Mouse (Mus musculus) bone marrow macrophage, adult 2 months (primary cell): ENCODE measurements at regions not wholly inside any gene's neighbourhood (a gene's known extent, or its start where the extent isn't known, plus 50 kb on each side); places are given as distances from the start of the nearest gene placed in this dataset.
A peak's percentile ranks its signal among the peaks of the same experiment; 100 is the strongest.

Experiments used
- H3K27ac ChIP-seq: 2 replicates; pipeline ENCODE4 v1.5.1; 2012; ENCODE audit warnings: low read depth, low read length; ENCODE audit not compliant: insufficient read depth
- H3K4me1 ChIP-seq: 2 replicates; pipeline ENCODE4 v1.6.1; 2012; ENCODE audit warnings: low read length; ENCODE audit not compliant: control insufficient read depth, insufficient read depth
- H3K4me3 ChIP-seq: 2 replicates; pipeline ENCODE4 v1.5.1; 2012; ENCODE audit warnings: mild to moderate bottlenecking, low read length, moderate library complexity; ENCODE audit not compliant: insufficient read depth
- CTCF ChIP-seq: IDR thresholded peaks from 2 replicates; pipeline ENCODE4 v1.5.1; 2012; ENCODE audit warnings: low read depth, mild to moderate bottlenecking, low read length, moderate library complexity
- POLR2A ChIP-seq: IDR thresholded peaks from 2 replicates; pipeline ENCODE4 v1.6.1; 2012; ENCODE audit warnings: mild to moderate bottlenecking, low read depth, low read length, borderline replicate concordance

GRCm38 (mm10) chr6:82860485-82860884 lies 79.1 kb downstream of the Sema4f start:
- peaks cover 27% of the 10 kb centered on the region for H3K4me1 ChIP-seq
- TF ChIP-seq CTCF = no peak
- no peak for TF ChIP-seq POLR2A
- H3K4me3 ChIP-seq = no peak overlapping the region
- H3K27ac ChIP-seq = no peak overlapping the region

GRCm38 (mm10) chr6:82856218-82856617 lies 82.0 kb upstream of the Hk2 start:
- no peak for TF ChIP-seq CTCF
- no peak for TF ChIP-seq POLR2A
- peaks cover 17% of the 10 kb centered on the region for H3K4me1 ChIP-seq
- H3K27ac ChIP-seq = no peak overlapping the region
- no peak overlapping the region for H3K4me3 ChIP-seq

GRCm38 (mm10) chr6:82855401-82855800 lies 81.1 kb upstream of the Hk2 start:
- Histone ChIP-seq H3K4me1 (peaks cover 17% of the 10 kb centered on the region), H3K4me3 (no peak overlapping the region), H3K27ac (no peak overlapping the region)
- TF ChIP-seq POLR2A (no peak), CTCF (no peak)

GRCm38 (mm10) chr6:82854780-82855179 lies 80.5 kb upstream of the Hk2 start:
- H3K27ac ChIP-seq = no peak overlapping the region

DNA sequence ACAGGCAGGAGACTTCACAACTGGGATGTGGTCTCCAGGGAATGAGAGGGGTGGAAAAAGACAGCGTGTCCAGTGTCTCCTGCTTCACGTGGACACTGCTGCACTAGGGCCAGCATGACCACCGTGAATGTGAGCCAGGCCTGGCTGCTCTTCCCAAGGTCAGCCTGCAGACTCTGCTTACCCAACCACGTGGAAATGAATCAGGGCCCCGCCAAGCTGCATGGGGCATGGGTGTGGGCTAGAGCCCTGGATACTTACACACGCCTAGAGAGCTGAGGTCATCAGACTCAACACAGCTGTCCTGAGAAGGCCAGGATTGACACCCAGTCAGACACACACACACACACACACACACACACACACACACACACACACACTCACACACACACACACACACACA lies 80.1 kb upstream of the Hk2 start:
- TF ChIP-seq POLR2A (0 out of 2 replicates have a peak, but pooled peaks have one; percentile 36), CTCF (no peak)
- Histone ChIP-seq H3K4me3 (no peak overlapping the region), H3K27ac (peak overlapping the region; percentile 34; the same call in 1 of the 2 replicates), H3K4me1 (peaks cover 17% of the 10 kb centered on the region)

More at GRCm38 (mm10) chr6:82854780-82855179, 80.5 kb upstream of the Hk2 start:
- no peak for TF ChIP-seq CTCF
- no peak for TF ChIP-seq POLR2A
- H3K4me3 ChIP-seq = no peak overlapping the region
- H3K4me1 ChIP-seq = peaks cover 17% of the 10 kb centered on the region

GRCm38 (mm10) chr6:82853076-82853475 lies 78.8 kb upstream of the Hk2 start:
- TF ChIP-seq CTCF (no peak), POLR2A (no peak)
- no peak overlapping the region for H3K4me3 ChIP-seq
- H3K27ac ChIP-seq = no peak overlapping the region
- peaks cover 17% of the 10 kb centered on the region for H3K4me1 ChIP-seq

- no peak overlapping the region for H3K4me3 ChIP-seq
- no peak overlapping the region for H3K27ac ChIP-seq
- H3K4me1 ChIP-seq = peaks cover 21% of the 10 kb centered on the region
- no peak for TF ChIP-seq CTCF
- no peak for TF ChIP-seq POLR2A
These were observed 76.3 kb upstream of the Hk2 start for GRCm38 (mm10) chr6:82850556-82850955.

DNA sequence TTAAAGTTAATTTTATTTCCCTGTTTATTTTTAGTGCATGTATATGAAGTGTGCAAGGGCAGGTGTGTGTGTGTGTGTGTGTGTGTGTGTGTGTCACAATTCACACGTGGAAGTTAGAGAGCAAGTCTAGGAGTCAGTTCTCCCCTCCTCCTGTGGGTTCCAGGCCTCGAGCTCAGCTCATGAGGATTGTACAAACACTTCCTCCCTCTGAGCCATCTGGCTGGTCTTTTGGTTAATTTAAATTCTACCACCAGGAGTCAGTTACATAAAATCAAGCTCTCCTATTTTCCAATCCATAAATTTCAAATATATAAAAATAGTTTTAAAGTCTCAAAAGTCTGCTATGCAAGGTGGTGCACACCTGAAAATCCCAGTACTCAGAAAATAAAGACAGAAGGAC lies 73.3 kb upstream of the Hk2 start:
- no peak overlapping the region for H3K27ac ChIP-seq
- no peak for TF ChIP-seq POLR2A
- TF ChIP-seq CTCF = no peak
- H3K4me1 ChIP-seq = peaks cover 23% of the 10 kb centered on the region
- no peak overlapping the region for H3K4me3 ChIP-seq

GRCm38 (mm10) chr6:82846587-82847150 lies 72.4 kb upstream of the Hk2 start:
- TF ChIP-seq POLR2A = no peak
- no peak for TF ChIP-seq CTCF
- H3K4me3 ChIP-seq = no peak overlapping the region
- H3K4me1 ChIP-seq = peaks cover 23% of the 10 kb centered on the region
- H3K27ac ChIP-seq = no peak overlapping the region

DNA sequence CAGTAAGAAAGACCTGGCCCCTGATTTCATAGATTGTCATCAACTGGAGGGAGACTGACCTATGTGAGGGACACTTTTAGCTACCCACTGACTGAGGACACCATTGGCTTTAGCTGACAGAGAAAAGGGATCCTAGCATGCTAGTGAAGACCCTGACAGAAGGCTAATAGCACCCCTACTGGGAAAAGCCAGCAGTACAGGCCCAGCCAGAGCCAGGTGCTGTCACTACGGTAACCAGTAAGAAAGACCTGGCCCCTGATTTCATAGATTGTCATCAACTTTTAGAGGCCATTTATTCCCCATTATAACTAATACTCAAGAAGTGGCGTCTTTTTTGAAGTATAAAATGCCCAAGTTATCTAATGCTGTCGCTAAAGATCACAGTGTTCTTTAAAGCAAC lies 70.2 kb upstream of the Hk2 start:
- Histone ChIP-seq H3K4me1 (peaks cover 23% of the 10 kb centered on the region), H3K27ac (peak overlapping the region; percentile 50), H3K4me3 (no peak overlapping the region)
- TF ChIP-seq POLR2A (no peak), CTCF (peak; percentile 22; the same call in 1 of the 2 replicates)
